Mouse (Mus musculus): Measurements from ENCODE around the gene Amotl1.
"Not testable (repeated sequence)": the region's sequence is repeated elsewhere in the genome, so short reads cannot be mapped to it uniquely, and the experiment has no call there.

Gene Amotl1

DNA sequence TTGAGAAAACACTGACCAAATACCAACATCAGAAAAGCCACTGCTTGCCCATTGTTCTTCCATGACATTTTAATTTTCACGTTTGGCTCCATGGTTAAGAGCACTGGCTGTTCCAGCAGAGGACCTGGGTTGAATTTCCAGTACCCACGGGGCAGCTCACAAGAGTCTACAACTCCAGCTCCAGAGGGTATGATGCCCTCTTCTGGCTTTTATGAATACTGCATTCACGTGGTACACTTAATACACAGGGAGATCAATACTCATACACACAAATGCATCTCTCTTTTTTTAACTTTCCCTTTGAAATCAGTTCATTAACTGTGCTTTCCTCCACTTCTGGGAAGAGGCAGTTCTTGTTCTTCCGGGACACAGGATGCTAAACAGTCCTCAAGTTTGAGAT is 41.4 kb downstream of the Amotl1 start:
- DNase-seq (ENCODE audit: low spot score) = no peak

DNA sequence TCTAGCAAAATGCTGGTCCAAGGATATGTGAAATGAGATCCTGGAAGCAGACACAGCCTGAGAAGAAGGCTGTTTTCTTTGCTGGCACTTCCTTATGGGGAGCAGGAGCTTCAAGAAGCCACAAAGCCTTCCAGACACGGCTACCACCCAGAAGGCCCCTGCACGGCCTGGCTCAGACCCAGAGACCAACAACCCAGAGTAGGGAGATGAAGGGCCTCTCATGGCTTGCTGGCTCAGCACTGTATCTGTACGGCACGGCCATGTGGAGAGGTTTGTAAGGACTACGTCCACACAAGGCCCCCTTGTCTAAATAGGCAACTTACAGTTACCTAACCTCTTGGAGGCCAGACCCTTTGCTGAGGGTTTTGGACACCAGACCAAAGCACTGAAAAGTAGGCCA is 45.1 kb downstream of the Amotl1 start:
- no peak for DNase-seq (ENCODE audit: low spot score)

GRCm38 (mm10) chr9:14598157-14598556 is 46.7 kb downstream of the Amotl1 start:
- no peak for DNase-seq (ENCODE audit: low spot score)

GRCm38 (mm10) chr9:14597429-14597828 is 47.4 kb downstream of the Amotl1 start:
- DNase-seq (ENCODE audit: low spot score) = no peak

DNA sequence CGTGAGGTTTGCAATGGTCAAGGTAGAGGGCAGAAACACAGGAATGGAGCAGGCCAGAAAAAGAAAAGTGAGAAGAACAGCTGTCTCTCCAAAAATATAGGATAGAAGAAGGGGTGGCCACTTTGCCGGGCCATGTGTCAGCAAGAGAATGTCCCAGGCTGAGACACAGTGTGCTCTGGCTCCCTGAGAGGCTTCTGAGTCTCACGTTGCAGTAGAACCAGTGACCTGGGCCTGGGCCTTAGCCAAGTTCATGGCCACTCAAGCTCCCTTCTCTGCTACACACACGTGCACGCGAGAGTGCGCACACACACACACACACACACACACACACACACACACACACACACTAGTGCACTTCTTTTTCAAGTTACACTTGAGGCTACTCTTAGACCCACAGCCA is 48.0 kb downstream of the Amotl1 start:
- DNase-seq (ENCODE audit: low spot score) = no peak

DNA sequence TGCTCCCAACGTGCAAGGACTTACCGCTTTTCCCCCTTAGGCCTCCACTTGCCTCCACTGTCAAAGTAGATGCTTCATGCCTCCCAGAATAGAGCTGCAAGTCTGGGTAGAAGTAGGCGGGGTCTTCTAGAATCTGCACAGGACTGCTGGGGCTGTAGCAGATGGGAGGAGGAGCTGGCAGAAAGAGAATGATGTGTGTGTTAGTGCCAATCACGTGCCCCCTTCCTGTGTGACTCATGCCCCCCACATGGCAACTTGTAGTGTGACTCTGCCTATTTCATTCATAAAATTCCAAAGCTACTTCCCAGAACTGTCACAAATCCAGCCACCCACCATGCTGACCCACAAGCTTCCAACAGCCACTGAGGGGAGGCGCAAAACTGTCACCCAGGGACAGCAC is 48.4 kb downstream of the Amotl1 start:
- no peak for DNase-seq (ENCODE audit: low spot score)

DNA sequence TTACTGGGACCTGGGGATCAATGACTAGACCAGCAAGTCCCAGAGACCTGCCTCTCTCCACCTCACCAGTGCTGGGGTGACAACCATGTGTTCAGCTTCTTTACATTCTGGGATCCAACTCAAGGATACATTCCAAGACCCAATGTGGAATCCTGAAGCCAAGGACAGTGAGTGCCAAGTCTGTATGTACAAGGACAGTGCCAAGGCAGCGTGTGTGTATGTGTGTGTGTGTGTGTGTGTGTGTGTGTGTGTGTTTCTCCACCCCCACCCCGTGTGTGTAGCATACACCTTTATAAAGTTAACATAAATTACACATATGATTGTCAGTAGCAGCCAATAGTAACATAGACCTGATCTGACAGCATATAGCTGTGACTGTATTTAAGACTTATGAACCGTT is 49.0 kb downstream of the Amotl1 start:
- no peak for DNase-seq (ENCODE audit: low spot score)

DNA sequence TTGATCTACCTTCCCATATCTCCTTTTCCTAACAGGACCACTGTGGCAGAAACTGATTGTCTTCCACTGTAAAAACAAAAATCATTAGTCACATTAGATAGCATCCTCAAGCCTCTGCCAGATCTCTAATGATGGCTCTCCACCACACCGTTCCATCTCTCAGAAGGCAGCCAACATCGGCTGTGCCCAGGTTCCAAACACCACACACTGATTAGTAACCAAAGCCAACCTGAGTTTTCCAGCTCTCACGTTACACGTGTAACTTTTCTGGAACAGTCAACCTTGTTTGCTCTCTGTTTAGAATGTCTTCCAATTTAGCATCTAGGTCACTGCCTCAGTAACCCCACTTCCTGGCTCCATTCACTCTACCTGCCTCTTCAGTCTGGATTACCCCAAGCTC is 51.0 kb downstream of the Amotl1 start:
- no peak for DNase-seq (ENCODE audit: low spot score)

GRCm38 (mm10) chr9:14590666-14591065 is 54.2 kb downstream of the Amotl1 start:
- no peak for DNase-seq (ENCODE audit: low spot score)

DNA sequence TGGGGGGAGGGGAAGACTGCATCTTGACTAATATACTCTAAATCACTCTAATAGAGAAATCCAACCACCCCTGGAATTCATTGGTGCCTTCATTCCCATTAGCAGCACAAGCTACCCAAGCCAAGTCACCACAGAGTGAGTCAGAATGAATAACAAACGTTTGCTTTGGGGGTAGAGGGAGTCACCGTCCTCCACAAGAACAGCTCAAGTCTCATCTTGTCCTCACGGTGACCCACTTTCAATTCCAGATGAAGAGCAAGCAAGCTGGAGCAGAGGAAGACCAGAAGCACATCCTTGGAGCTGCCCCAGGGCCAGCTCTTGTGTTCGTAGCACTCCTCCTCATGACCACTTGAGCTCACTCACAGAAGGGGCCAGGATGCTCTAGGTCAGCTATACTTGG is 56.2 kb downstream of the Amotl1 start:
- no peak for DNase-seq (ENCODE audit: low spot score)

DNA sequence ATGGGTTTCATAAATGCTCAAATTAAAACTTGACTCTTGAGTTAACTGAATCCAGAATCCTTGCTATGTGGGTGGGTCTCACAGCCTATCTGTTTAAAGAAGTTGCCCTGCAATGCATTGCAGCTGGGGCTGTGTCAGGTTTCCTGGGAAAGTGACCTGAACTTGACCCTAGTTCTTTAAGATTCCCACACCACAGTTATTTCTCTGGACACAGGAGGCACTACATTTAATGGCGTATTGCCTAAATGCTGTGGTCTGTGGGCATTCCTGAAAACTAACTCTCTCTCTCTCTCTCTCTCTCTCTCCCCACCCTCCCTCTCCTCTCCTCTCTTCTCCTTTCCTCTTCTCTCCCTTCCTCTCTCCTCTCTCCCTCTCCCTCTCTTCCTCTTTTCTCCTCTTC is 59.2 kb downstream of the Amotl1 start:
- no peak for DNase-seq (ENCODE audit: low spot score)

DNA sequence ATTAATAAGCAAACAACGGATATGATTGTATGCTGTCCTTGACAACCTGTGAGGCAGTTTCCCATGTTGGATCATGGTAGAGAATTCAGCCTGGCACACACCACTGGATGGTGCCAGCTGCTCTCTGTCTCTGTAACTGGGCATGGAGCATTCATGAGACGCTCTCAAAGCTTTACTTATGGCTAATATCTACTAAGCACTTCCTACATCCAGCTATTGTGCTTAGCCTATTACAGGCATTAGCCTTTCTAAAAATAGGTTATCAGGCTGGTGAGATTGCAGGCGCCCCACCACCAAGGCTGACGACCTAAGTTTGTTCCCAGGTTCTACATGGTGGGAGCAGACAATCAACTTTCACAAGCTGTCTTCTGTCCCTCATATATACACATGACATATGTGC is 65.9 kb downstream of the Amotl1 start:
- no peak for DNase-seq (ENCODE audit: low spot score)

- DNase-seq (ENCODE audit: low spot score) = not testable (repeated sequence)
These were observed 68.5 kb downstream of the Amotl1 start for GRCm38 (mm10) chr9:14576359-14576758.

DNA sequence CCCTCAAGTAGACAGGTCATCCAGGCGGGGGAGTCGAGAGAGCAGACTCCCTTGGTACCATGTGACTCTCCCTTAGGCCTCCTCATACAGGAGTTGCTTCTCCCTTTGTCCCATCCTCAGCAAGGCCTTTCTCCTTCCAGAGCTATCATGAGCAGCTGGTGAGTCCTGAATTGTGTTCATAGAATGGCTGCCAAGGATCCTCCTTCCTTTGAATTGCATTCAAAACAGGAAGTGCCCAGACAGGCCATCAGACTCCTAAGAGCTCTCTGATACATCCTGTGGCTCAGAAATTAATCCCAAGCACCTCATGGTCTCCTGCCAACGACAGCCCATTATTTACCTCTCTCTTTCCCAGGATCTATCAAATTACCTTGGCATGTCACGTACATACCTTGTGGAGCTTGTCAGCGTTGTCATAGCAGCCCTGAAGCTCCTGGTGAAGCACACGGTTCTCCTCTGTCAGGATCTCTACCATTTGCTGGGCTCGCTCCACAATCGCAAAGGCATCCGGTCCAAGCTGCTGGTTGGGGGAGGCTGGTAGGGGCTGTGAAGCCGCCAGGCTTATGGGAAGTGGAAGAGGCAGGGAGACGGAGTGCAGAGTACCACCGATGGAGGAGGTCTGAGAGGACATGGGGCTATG is 70.0 kb downstream of the Amotl1 start:
- no peak for DNase-seq (ENCODE audit: low spot score)

GRCm38 (mm10) chr9:14569175-14569975 is 75.5 kb downstream of the Amotl1 start:
- no peak for DNase-seq (ENCODE audit: low spot score)

- DNase-seq (ENCODE audit: low spot score) = peak; percentile 5
These were observed 76.4 kb downstream of the Amotl1 start for GRCm38 (mm10) chr9:14568487-14568886.

DNA sequence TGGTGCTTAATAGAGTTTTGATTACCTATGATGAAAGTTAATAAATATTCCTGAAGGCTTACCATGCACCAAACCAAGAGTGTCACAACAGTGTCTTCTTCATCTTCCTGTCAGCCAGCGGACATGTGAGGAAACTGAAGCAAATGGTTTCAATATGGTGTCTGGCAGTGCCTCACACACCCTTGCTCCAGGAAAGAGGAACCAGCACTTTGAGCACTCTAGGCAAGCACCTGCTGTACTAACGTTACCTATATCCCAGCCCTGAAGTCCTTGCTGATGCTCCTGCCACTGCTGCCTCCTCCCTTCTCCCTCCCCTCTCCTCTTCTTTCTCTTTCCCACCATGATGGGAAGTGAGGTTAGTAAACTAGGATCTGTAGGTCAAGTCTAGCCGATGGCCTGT is 80.4 kb downstream of the Amotl1 start:
- DNase-seq (ENCODE audit: low spot score) = no peak

DNA sequence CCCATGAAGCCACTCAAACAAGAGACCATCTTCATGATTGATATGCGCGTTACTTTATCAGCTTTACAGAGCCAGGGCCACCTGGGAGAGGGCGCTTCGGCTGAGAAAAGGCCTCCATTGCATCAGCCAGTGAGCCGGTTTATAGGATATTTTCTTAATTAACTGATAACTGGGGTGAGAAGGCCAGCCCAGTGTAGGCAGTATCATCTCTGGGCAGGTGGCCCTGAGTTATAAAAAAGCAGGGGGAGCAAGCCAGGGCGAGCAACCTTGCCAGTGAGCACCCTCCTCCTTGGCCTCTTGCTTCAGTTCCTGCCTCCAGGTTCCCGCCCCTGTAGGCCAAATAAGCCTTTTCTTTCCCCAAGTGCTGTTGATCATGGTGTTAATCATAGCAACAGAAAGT is 81.5 kb downstream of the Amotl1 start:
- DNase-seq (ENCODE audit: low spot score) = no peak

- no peak for DNase-seq (ENCODE audit: low spot score)
These were observed 84.3 kb downstream of the Amotl1 start for GRCm38 (mm10) chr9:14560545-14560944.

GRCm38 (mm10) chr9:14559996-14560395 is 84.9 kb downstream of the Amotl1 start:
- no peak for DNase-seq (ENCODE audit: low spot score)

DNA sequence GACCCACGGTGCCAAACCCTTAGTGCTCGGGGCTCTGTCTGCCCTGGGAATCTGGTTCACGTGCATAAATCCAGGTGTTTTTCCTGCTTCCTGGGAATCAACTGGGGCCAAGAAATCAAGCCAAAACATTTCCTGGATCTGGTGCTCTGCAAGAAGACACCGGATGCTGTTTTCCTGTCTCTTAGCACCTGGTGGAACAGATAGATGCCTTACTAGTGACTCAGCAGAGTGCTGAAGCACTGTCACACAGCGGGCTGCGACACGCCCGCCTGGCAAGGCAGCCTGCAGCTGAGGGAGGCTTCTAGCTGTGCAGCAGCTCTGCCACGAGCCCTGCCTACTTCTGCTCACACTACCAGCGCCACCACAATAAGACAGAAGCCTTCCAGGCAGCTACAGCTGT is 85.4 kb downstream of the Amotl1 start:
- no peak for DNase-seq (ENCODE audit: low spot score)

DNA sequence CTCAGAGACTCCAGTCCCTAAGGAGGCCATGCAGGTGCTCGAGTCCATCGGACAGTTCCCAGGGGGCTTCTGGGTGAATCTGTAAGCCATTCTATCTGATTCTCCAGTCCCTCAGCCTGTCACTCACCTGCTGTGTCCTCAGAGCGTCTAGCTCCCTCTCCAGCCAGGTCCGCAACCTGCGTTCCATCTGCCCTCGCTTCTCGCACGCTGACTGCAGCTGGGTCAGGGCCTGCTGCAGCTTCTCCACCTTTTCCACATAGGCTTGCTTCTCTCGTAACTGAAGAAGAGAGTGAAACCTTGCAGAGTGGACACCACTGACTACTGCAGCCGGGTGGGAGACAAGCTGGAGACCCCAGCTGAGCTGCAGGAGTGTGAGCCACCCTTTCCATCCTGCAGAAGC is 86.5 kb downstream of the Amotl1 start:
- DNase-seq (ENCODE audit: low spot score) = no peak

- no peak for DNase-seq (ENCODE audit: low spot score)
These were observed 96.5 kb downstream of the Amotl1 start for GRCm38 (mm10) chr9:14548366-14548761.
